Mouse (Mus musculus) lung, postnatal 36 days (tissue): ENCODE data around the gene Pacsin1.
"Not testable (repeated sequence)": the region's sequence is repeated elsewhere in the genome, so short reads cannot be mapped to it uniquely, and the experiment has no call there.

Experiments used
- DNase-seq: peaks from one replicate; pipeline ENCODE4 v3.0.0; 2022; ENCODE audit warnings: mixed read lengths

The Pacsin1 gene

DNA sequence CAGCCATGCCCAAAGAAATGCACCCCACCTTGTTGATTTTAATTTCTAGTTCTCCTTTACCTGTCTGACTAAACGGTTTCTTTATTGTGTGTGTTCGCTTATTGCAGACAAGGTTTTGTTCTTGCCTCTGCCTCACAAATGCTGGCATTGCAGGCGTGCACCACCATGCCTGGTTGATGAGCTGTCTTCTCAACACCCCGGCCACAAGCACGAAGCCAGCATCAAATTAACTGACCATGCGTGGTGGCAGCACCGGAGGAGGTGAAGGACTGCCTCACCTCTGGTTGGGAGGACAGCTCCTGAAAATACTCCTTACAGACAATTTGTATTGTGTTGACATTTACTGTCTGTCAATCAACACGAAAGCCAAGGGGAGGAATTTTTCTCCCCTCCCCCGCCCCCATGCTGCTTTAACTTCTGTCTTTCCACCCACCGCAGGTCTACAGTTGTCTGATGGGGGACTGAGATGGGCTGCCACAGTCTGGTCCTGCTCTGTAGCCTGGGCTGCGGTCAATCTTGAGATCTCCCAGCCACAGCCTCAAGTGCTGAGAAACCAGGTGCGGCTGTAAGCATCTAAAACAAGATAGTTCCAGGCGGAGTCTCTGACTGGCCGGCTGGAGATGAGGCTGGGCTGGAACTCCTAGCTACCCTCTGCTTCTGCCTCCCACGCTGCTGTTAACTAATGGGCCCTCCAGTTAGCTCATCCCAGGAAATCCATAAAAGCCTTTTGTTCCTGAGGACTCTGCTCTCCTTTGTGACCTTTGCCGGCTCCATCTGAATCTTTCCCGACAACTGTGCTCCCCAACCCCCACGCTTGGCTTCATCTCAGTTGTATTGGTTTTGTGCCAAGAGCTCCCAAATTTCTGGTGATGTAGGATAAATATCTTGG is 18.9 kb upstream of the Pacsin1 start, which contains the start of gene Rps10:
Rps10 (minus strand) TSS at position 538 of the 889 bp plus-strand sequence.
- DNase-seq: no peak

DNA sequence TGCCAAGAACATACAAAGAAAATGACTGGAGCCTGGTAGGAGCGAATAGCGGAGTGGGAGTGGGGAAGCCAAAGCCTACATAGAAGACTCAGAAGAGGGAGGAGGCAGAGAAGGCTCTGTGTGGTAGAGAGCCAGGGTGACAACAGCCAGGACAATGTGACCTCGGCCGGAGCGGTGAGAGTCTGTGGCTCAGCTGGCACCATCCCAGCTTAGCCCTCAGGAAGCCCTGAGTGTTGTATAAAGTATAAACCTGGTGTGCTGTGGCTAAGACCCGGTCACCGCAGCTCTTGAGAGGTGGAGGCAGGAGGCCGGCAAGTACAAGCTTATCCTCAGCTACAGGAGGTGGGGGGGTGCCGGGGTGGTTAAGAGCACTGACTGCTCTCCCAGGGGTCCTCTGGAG is 18.0 kb upstream of the Pacsin1 start:
- no peak for DNase-seq

GRCm38 (mm10) chr17:27638921-27639332 is 16.4 kb upstream of the Pacsin1 start:
- no peak for DNase-seq

DNA sequence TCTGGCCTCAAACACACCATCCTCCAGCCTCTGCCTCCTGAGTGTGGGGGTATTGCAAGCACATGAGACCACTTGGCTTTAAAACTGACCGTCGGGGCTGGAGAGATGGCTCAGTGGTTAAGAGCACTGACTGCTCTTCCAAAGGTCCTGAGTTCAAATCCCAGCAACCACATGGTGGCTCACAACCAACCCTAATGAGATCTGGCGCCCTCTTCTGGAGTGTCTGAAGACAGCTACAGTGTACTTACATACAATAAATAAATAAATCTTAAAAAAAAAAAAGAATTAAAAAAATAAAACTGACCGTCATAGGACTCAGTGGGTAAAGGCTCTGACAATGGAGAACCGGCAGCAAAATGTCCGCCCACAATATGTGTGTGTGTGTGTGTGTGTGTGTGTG is 15.5 kb upstream of the Pacsin1 start:
- DNase-seq: not testable (repeated sequence)

GRCm38 (mm10) chr17:27642491-27643062 is 12.7 kb upstream of the Pacsin1 start:
- DNase-seq: no peak

DNA sequence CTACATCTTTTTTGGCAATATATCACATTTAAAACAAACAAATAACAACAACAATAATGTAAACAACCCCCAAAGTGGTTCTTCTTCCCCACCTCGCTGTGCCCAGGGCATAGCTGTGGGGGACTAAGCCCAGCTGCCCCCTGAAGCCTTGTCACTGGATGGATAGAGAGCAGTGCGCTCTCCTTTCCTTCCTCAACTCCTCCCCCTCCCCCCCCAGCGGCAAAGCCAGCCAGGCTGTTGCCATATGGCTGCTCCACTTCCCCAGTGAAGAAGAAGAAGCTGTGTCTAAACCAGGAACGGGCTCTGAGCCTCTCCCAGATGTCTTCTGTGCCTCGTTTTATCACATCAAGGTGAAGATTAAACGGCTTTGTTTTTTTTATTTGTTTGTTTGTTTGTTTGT is 12.2 kb upstream of the Pacsin1 start:
- no peak for DNase-seq

- no peak for DNase-seq
These were observed 11.6 kb upstream of the Pacsin1 start for GRCm38 (mm10) chr17:27643756-27644155.

- no peak for DNase-seq
These were observed 10.7 kb upstream of the Pacsin1 start for GRCm38 (mm10) chr17:27644572-27644971.

GRCm38 (mm10) chr17:27645807-27646206 is 9.5 kb upstream of the Pacsin1 start:
- DNase-seq: no peak

- DNase-seq: peak; percentile 84
These were observed 5.1 kb upstream of the Pacsin1 start for GRCm38 (mm10) chr17:27650160-27650559.

DNA sequence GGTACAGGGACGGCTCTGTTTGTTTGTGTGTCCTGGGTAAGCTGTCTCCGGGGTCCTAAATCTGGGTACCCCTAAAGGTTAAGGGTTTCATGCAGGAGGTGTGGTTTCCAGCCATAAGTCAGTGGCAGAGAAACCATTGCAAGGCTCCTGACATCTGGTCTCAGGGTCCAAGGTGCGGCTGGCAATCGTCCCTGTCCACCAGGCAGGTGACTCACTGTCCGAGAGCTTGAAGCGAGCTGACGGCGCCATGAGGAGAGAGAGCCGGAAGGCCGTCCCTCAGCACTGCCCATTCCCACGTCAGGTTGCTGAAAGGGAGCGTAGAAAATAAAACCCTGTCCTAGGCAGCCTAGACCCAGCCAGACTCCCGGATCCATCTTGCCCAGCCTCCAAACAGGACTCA is 4.7 kb upstream of the Pacsin1 start:
- DNase-seq: no peak

DNA sequence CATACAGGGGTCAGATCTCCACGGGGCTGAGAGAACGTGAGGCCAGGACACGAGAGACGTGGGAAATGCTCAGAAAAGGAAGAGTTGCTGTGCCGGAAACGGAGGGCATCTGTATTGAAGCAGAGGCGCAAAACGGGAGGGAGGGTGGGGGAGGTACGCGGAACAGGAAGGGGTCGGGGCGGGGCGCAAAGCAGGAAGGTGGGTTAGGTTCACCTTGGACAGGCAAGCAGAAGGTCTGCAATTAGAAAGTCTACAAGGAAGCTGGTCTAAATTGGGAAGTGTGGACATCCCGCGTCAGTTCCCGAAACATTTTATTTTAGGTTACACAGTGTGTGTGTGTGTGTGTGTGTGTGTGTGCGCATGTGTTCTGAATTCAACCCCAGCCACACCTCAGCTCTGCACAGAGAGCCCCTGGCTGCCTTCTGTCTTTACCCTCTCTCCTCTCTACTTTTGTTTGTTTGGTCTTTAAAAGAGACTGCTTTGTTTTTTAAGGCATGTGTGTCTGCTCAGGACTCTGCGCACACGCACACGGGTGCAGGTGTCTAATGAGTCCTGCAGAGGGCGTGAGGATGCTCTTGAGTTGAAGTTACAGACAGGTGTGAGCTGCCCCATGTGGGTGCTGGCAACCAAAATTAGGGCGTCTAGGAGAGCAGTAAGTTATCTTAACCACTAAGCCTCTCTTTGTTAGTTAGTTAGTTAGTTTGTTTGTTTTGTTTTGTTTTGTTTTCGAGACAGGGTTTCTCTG is 3.1 kb upstream of the Pacsin1 start:
- no peak for DNase-seq

- no peak for DNase-seq
These were observed 1.9 kb upstream of the Pacsin1 start for GRCm38 (mm10) chr17:27653253-27653959.

GRCm38 (mm10) chr17:27656011-27656399 is 696 bp downstream of the Pacsin1 start:
- DNase-seq: no peak

- DNase-seq: no peak
These were observed 1.1 kb downstream of the Pacsin1 start for GRCm38 (mm10) chr17:27656414-27656813.

DNA sequence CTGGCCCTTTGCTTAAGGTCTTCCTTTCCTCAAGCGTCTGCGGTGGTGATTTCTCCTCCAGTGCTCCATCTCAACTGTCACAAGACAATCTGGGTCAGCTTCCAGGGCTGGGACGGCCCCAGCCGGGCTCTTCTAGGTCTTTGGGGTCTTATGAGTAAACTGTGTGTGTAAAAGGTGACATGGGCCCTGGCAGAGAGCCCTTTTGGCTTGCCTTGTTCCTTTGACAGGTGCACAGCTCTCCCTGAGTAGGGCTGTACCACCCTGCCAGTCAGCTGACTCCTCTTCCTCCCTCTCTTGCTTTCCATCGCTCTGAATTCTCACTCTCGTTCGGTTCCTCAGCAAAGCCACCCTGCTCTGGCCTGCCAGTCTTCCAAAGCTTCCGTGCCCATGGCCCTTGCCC is 1.8 kb downstream of the Pacsin1 start:
- DNase-seq: no peak

- DNase-seq: no peak
These were observed 3.5 kb downstream of the Pacsin1 start for GRCm38 (mm10) chr17:27658767-27659166.

DNA sequence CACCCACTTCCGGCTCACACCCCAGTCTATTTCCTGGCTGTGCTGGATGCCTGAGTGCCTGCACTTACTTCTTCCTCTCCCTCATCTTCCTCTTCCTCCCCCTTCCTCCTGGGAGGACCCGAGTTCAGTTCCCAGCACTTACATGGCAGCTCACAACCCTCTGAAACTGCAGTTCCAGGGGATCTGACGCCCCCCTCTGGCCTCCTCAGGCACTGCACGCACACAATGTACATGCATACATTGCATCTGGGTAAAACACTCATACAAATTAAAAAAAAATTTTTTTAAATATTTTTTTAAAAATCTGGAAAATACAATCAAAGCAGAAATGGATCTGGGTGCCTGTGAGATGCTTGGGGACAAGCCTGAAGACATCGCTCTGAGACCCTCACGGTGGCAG is 16.4 kb downstream of the Pacsin1 start:
- no peak for DNase-seq

- no peak for DNase-seq
These were observed 18.6 kb downstream of the Pacsin1 start for GRCm38 (mm10) chr17:27673945-27674344.

- no peak for DNase-seq
These were observed 20.1 kb downstream of the Pacsin1 start for GRCm38 (mm10) chr17:27675453-27675852.

DNA sequence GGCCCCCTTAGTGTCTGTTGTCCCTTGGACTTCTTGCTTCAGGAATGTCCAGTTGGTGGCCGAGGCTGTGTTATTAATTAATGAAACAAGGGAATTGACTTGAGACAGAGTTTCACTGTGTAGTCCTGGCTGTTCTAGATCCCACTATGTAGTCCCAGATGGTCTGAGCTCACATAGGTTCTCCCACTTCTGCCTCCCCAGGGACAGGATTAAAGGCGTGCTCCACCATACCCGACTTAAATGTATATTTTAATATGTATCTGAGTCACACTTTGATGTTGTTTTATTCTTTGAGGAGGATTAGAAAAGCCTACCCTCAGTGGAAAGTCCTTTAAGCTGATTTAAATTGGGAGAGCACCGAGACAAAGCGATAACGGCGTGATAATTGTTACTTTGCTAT is 21.0 kb downstream of the Pacsin1 start:
- no peak for DNase-seq

GRCm38 (mm10) chr17:27677756-27678155 is 22.4 kb downstream of the Pacsin1 start:
- no peak for DNase-seq
